Mouse (Mus musculus) Muller cell, postnatal 12 days (primary cell): ENCODE results near the gene Pgm1.

Experiments
- DNase-seq: peaks from one replicate; pipeline ENCODE4 v3.0.0-alpha.2; 2015; ENCODE audit errors: inconsistent ontology term

Pgm1 gene

DNA sequence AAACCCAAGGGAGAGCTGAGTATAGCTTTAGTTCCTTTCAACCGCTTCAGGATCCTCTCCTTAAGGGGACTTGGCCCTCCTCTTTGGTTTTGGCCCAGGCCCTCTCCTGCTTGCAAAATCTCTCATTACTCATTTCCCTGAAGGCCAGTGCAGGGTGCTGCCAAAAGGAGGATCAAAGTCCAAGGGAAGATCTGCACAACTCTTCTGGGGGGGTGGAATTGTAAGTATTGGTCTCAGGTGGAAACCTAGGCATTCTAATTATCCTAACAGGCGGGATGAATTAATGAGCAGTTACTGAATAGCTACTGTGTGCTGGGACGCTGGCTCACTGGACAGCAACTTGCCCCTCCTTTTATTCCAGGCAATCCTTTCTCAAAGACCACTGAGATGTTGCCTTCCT, 82.3 kb downstream of the Pgm1 start:
- peak; percentile 16 for DNase-seq

DNA sequence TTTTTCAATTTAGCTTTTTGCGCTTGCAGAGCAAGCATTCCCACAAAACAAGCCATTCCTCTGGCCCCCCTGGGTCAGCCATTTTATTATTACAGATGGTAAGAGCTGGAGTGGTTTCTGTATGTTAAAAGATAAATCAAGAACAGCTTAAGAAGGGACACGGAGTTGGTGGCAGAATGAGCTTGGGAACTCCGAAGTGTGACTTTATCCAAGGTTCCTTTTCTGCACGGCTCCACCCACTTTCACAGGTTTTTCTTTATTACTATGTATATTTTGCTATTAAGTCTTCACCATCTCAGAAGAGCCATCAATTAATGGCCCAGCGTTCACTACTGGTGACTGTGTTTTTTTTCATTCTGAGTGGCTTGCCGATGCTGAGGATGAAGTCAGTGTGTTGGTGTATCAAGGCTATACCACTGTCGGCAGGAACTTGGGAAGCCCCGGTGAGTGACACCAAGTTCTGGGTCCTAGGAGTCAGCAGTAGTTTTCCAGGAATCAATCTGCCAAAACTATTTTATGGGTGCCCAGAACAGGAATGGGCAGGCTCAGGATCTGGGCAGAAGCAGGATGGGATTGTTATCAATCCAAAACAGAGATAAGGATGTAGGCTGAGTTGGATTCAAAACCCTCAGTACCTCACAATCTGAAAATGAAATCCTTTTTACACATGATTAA, 83.3 kb downstream of the Pgm1 start:
- no peak for DNase-seq

DNA sequence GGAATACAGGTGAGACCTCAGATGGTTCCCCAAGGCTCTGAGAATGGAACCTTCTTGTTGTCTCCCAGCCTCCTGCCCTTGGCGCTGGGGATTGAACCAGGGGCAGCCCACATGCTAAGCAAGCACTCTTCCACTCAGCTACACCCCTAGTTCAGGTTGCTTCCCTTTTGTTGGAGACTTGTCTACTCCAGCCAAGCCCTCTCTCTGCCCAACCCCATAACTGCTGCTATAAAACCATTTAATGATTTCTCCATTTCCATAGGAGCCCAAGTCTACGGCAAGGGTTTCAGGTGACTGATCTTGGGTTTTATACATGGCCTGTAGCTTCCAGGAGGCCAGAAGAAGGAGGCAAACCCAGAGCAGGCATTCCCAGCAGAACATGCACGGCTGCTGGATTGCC, 98.6 kb downstream of the Pgm1 start:
- DNase-seq, result no peak

DNA sequence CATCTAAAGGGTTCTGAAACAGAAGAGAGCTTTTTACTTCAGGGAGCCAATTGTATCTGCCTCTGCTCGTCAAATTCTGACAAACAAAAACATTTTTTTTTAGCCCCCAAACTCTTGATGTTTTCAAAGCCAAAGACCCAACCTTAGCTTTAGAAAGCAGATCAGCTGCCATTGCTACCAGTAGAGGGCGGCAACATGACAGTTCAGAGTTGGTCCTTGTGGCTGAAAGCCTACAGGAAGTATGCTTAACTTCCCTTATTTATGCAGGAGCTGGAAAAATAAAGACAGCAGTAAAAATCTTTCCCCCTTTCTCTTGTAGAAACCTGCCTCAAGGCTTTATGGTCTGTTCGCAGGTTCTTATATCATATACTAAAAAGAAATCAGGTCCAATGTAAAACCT, 99.4 kb downstream of the Pgm1 start:
- DNase-seq, result peak; percentile 48

DNA sequence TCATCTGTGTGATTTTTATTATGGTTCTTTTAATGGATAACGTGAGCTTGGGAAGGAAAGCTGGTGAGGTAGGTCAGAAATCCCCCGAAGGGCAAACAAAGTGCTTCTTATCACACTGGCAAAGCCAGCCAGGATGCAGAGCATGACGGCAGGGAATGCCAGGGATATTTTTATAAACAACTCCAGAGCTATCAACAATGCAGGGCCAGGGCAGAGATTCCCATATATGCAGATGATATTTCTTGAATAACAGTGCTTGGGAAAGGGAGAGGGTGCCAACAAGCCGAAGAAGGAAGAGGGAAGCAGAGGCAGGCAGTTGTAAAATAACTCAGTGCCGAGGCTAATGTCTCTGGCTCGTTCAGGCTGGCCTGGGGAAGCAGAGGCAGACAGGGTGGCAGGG, 102.1 kb downstream of the Pgm1 start:
- no peak for DNase-seq

DNA sequence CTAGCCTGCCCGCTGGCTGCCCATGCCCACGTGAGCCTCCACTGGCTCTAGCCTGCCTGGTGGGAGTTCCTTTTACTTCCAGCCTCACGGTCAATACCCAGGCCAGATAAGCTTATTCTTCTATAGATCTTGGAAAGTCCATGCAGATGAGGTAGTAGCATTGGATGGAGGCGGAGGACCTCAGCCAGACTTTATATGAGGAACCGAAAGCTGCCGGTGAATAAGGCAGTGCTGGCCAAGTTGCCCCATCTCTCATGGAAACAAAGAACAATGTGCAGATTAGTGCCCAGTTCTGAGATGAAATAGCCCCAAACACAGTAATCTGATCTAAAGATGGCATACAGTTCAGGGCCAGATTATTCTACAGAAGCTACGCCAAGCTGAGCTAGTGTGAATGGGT, 103.4 kb downstream of the Pgm1 start:
- DNase-seq, result peak; percentile 6

DNA sequence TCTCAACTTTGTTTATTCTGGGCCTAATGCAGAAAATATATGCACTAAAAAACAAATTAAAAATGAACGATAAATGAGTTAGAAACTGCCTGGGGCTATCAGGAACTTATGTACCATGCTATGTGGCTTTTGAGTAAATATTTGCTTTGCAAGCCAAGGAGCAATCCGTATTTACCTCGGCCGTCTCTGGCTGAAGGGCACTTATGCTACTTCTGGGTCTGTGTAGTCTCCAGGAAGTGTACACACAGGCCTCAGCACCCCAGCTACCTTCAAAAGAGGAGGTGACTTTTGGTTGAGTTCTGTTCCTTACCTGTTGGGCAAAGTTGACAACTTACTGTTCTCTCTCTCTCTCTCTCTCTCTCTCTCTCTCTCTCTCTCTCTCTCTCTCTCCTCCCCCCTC, 104.7 kb downstream of the Pgm1 start:
- DNase-seq, result no peak

DNA sequence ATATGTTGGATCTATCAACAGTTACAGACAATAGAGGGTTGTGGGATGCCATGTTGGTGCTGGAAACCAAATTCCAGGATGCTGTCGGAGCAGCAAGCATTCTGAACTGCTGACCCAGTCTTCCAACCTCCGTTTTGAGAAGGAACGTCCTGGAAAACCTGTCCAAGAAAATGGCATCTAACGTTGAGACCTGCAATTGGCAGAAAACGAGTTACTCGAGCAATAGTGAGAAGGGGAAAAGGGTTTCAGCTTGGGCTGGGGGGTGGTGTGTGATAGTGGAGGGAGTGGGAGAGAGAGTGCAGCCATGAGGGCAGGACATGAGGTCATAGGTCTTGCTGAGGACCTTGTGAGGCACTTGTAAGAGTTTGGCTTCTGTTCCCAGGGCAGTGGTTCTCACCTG, 105.8 kb downstream of the Pgm1 start:
- no peak for DNase-seq

DNA sequence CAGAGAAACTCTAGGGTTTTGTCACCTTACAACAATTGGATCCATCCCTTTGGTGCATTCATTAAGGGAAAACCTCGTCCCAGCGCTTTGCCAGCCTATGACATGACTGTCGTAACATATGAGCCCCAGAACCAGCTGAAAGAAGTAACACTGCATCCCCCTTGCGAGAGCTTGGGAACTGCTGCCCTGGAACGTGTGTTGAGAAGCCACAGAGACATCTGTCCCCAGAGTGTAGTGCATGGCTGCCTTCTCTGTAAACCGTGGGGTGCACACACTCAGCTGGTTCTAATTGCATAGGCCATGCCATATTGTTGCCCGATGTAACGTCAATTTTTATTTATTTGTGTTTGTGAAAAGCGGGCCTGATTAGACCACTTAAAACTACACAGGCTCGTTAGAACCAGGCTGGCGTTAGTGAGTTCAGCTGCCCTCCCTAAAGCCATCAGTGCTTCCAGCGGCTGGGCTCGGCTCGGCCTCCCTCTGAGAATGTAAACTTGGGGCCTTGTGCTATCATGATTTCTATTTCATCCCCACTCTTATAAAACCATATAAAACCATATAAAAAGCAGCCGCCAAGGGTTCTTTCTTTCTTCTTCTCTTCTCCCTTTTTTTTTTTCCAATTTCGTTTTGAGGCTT, 106.8 kb downstream of the Pgm1 start:
- no peak for DNase-seq
